Mouse (Mus musculus) myocyte (in vitro differentiated cells): Measurements from ENCODE around the gene Usp33. TPM values are rescaled to one million over a fixed set of nuclear protein-coding genes. Genes with fewer than 3 reads are reported as not detected.

Source experiments
- H3K27me3 ChIP-seq: one replicate; pipeline ENCODE4 v1.6.1; 2011; ENCODE audit not compliant: control insufficient read depth, insufficient read depth, insufficient read length
- H3K36me3 ChIP-seq: one replicate; pipeline ENCODE4 v1.6.1; 2011; ENCODE audit not compliant: control insufficient read depth, insufficient read depth
- H3K4me2 ChIP-seq: one replicate; pipeline ENCODE4 v1.6.1; 2011; ENCODE audit warnings: low read depth, control low read depth
- H3K4me3 ChIP-seq: one replicate; pipeline ENCODE4 v1.5.1; 2011; ENCODE audit warnings: mild to moderate bottlenecking, control low read depth, moderate library complexity
- H3K79me2 ChIP-seq: one replicate; pipeline ENCODE4 v1.6.1; 2011; ENCODE audit not compliant: control insufficient read depth, insufficient read depth
- H3ac ChIP-seq: one replicate; pipeline ENCODE4 v1.6.1; 2011; ENCODE audit not compliant: control insufficient read depth, insufficient read length
- CEBPB ChIP-seq: IDR thresholded peaks from 2 replicates; pipeline ENCODE4 v1.6.1; 2011; ENCODE audit warnings: mild to moderate bottlenecking, moderate library complexity; ENCODE audit not compliant: poor library complexity, insufficient read depth, severe bottlenecking
- E2F4 ChIP-seq: IDR thresholded peaks from one replicate; pipeline ENCODE4 v1.6.1; 2011; ENCODE audit warnings: mild to moderate bottlenecking, control low read depth, moderate library complexity; ENCODE audit not compliant: insufficient read depth
- MAX ChIP-seq: IDR thresholded peaks from one replicate; pipeline ENCODE4 v1.6.1; 2011; ENCODE audit warnings: low read depth, mild to moderate bottlenecking, control low read depth
- MYOD1 ChIP-seq, 3 experiments: IDR thresholded peaks; one replicate each; pipeline ENCODE4 v1.6.1; 2011; ENCODE audit warnings: control low read depth in 2 of 3, low read depth in 2 of 3, mild to moderate bottlenecking in 2 of 3, moderate library complexity in 1 of 3; ENCODE audit not compliant: insufficient read length in 2 of 3, control insufficient read depth in 1 of 3
- MYOG ChIP-seq, 3 experiments: IDR thresholded peaks; one replicate each; pipeline ENCODE4 v1.6.1; 2011; ENCODE audit warnings: control low read depth in 2 of 3, low read depth in 2 of 3, mild to moderate bottlenecking in 2 of 3; ENCODE audit not compliant: insufficient read length in 2 of 3, control insufficient read depth in 1 of 3, insufficient read depth in 1 of 3
- POLR2A ChIP-seq: IDR thresholded peaks from one replicate; pipeline ENCODE4 v1.6.1; 2011; ENCODE audit warnings: low read depth, mild to moderate bottlenecking, control low read depth, moderate library complexity; ENCODE audit not compliant: insufficient read length
- POLR2AphosphoS2 ChIP-seq: IDR thresholded peaks from one replicate; pipeline ENCODE4 v1.6.1; 2011; ENCODE audit warnings: low read depth, control low read depth; ENCODE audit not compliant: insufficient read length
- REST ChIP-seq: IDR thresholded peaks from one replicate; pipeline ENCODE4 v1.6.1; 2011; ENCODE audit warnings: mild to moderate bottlenecking, control low read depth, moderate library complexity; ENCODE audit not compliant: insufficient read depth, insufficient read length
- SRF ChIP-seq: IDR thresholded peaks from one replicate; pipeline ENCODE4 v1.6.1; 2011; ENCODE audit warnings: low read depth; ENCODE audit not compliant: control insufficient read depth, insufficient read length
- TCF12 ChIP-seq: IDR thresholded peaks from one replicate; pipeline ENCODE4 v1.6.1; 2011; ENCODE audit warnings: mild to moderate bottlenecking, control low read depth; ENCODE audit not compliant: poor library complexity, insufficient read depth, severe bottlenecking
- TCF3 ChIP-seq: IDR thresholded peaks from one replicate; pipeline ENCODE4 v1.6.1; 2011; ENCODE audit warnings: low read depth, control low read depth; ENCODE audit not compliant: insufficient read length
- USF1 ChIP-seq: IDR thresholded peaks from one replicate; pipeline ENCODE4 v1.6.1; 2011; ENCODE audit warnings: low read depth, mild to moderate bottlenecking, control low read depth, moderate library complexity
- polyA plus RNA-seq: library from polyadenylated mRNA; unstranded; fragments of >200 nt; fragmentation: generic; extraction: Trizol; gene quantifications from one replicate; pipeline ENCODE4 v1.2.1, GENCODE M21; 2012; ENCODE audit warnings: missing spikeins

Usp33 gene
- polyA plus RNA-seq, 1 experiment: 7.9 TPM

GRCm38 (mm10) chr3:152395350-152396277, 49.3 kb downstream of the Usp33 start, which contains the start of gene Zzz3:
Gene Zzz3, plus strand, starts transcription at chr3:152395473.
- Histone ChIP-seq H3ac (peak within 1 kb of the TSS; percentile 100), H3K4me2 (peak within 1 kb of the TSS; percentile 94), H3K79me2 (peaks cover 39% of the 10 kb centered on the region), H3K36me3 (peaks cover 5% of the 10 kb centered on the region), H3K27me3 (no peaks in the 10 kb centered on the region), H3K4me3 (peak within 1 kb of the TSS; percentile 57)
- no peak for TF ChIP-seq MYOD1 (IDR thresholded peaks at IDR 0.05; ENCODE audit: control insufficient read depth in 1 of 3, insufficient read length in 2 of 3, low read depth in 2 of 3)
- TF ChIP-seq E2F4: no peak
- peak in 1 of 3 experiments; percentile 24 for TF ChIP-seq MYOG (IDR thresholded peaks at IDR 0.05; ENCODE audit: control insufficient read depth in 1 of 3, insufficient read depth in 1 of 3, insufficient read length in 2 of 3, low read depth in 2 of 3)
- no peak for TF ChIP-seq SRF
- peak; percentile 53 for TF ChIP-seq POLR2AphosphoS2
- peak; percentile 50 for TF ChIP-seq POLR2A

GRCm38 (mm10) chr3:152396278-152396987, 50.2 kb downstream of the Usp33 start:
- Histone ChIP-seq H3K36me3 (peaks cover 5% of the 10 kb centered on the region), H3ac (peak overlapping the region; percentile 100), H3K4me3 (peak overlapping the region; percentile 57), H3K79me2 (peaks cover 47% of the 10 kb centered on the region), H3K4me2 (no peak overlapping the region), H3K27me3 (no peaks in the 10 kb centered on the region)
- TF ChIP-seq POLR2A (peak; percentile 78), USF1 (peak; percentile 88), POLR2AphosphoS2 (peak; percentile 77), MYOD1 (IDR thresholded peaks at IDR 0.05; ENCODE audit: control insufficient read depth in 1 of 3, insufficient read length in 2 of 3, low read depth in 2 of 3) (peak in 1 of 3 experiments; percentile 23), MAX (no peak)

- H3K79me2 ChIP-seq: peaks cover 52% of the 10 kb centered on the region
- H3K27me3 ChIP-seq: no peaks in the 10 kb centered on the region
- H3K36me3 ChIP-seq: peaks cover 5% of the 10 kb centered on the region
- H3K4me2 ChIP-seq: peak overlapping the region; percentile 85
- peak overlapping the region; percentile 57 for H3K4me3 ChIP-seq
- H3ac ChIP-seq: peak overlapping the region; percentile 100
- TF ChIP-seq POLR2AphosphoS2 (peak; percentile 27), REST (no peak), MAX (no peak), USF1 (no peak), E2F4 (no peak)
Measured at GRCm38 (mm10) chr3:152396988-152397314, 50.7 kb downstream of the Usp33 start.

GRCm38 (mm10) chr3:152397335-152397940, 51.2 kb downstream of the Usp33 start:
- Histone ChIP-seq H3ac (peak overlapping the region; percentile 100), H3K4me2 (peak overlapping the region; percentile 85), H3K79me2 (peaks cover 56% of the 10 kb centered on the region), H3K36me3 (peaks cover 5% of the 10 kb centered on the region), H3K4me3 (peak overlapping the region; percentile 57), H3K27me3 (no peaks in the 10 kb centered on the region)
- no peak for TF ChIP-seq TCF3
- TF ChIP-seq REST: no peak
- TF ChIP-seq TCF12: no peak
- no peak for TF ChIP-seq MYOG (IDR thresholded peaks at IDR 0.05; ENCODE audit: control insufficient read depth in 1 of 3, insufficient read depth in 1 of 3, insufficient read length in 2 of 3, low read depth in 2 of 3)
- TF ChIP-seq POLR2AphosphoS2: no peak
- TF ChIP-seq SRF: no peak
- no peak for TF ChIP-seq POLR2A

GRCm38 (mm10) chr3:152400441-152400840, 54.2 kb downstream of the Usp33 start:
- Histone ChIP-seq H3K36me3 (peaks cover 5% of the 10 kb centered on the region), H3K79me2 (peaks cover 86% of the 10 kb centered on the region), H3K4me2 (no peak overlapping the region), H3K4me3 (no peak overlapping the region), H3ac (no peak overlapping the region), H3K27me3 (no peaks in the 10 kb centered on the region)
- TF ChIP-seq TCF3: no peak
- TF ChIP-seq SRF: no peak
- no peak for TF ChIP-seq E2F4
- no peak for TF ChIP-seq MAX
- no peak for TF ChIP-seq POLR2AphosphoS2
- no peak for TF ChIP-seq USF1
- no peak for TF ChIP-seq TCF12
- TF ChIP-seq MYOG (IDR thresholded peaks at IDR 0.05; ENCODE audit: control insufficient read depth in 1 of 3, insufficient read depth in 1 of 3, insufficient read length in 2 of 3, low read depth in 2 of 3): no peak
- TF ChIP-seq REST: no peak
- no peak for TF ChIP-seq POLR2A
- TF ChIP-seq MYOD1 (IDR thresholded peaks at IDR 0.05; ENCODE audit: control insufficient read depth in 1 of 3, insufficient read length in 2 of 3, low read depth in 2 of 3): no peak
- TF ChIP-seq CEBPB: no peak
